Mouse (Mus musculus) brain, embryonic 14.5 days (tissue): Measurements from ENCODE around the gene Tmx2. TPM values are rescaled to one million over a fixed set of nuclear protein-coding genes. Genes with fewer than 3 reads are reported as not detected.
"Not testable (repeated sequence)": the region's sequence is repeated elsewhere in the genome, so short reads cannot be mapped to it uniquely, and the experiment has no call there.

Experiments
- DNase-seq: peaks from one replicate; pipeline ENCODE4 v3.0.0-alpha.2; 2011; ENCODE audit warnings: low read depth
- CTCF ChIP-seq: fragments of 200-500 bp; IDR thresholded peaks from 2 replicates; pipeline ENCODE4 v1.5.1; 2012; ENCODE audit warnings: inconsistent platforms, mild to moderate bottlenecking, moderate library complexity, borderline replicate concordance; ENCODE audit not compliant: insufficient read depth, insufficient read length; ENCODE audit errors: extremely low read depth
- POLR2A ChIP-seq: fragments of 200-500 bp; IDR thresholded peaks from 2 replicates; pipeline ENCODE4 v1.6.1; 2012; ENCODE audit warnings: mild to moderate bottlenecking, inconsistent platforms, borderline replicate concordance; ENCODE audit not compliant: poor library complexity, insufficient read depth, insufficient read length, severe bottlenecking; ENCODE audit errors: extremely low read depth
- polyA plus RNA-seq: library from polyadenylated mRNA; depleted of rRNA; stranded (reverse); fragments of >200 nt; gene quantifications from 2 replicates; pipeline ENCODE4 v1.2.3, GENCODE M21; 2012; rRNA removed

Tmx2 gene
- 129 and 170 TPM in 2 replicates for polyA plus RNA-seq

DNA sequence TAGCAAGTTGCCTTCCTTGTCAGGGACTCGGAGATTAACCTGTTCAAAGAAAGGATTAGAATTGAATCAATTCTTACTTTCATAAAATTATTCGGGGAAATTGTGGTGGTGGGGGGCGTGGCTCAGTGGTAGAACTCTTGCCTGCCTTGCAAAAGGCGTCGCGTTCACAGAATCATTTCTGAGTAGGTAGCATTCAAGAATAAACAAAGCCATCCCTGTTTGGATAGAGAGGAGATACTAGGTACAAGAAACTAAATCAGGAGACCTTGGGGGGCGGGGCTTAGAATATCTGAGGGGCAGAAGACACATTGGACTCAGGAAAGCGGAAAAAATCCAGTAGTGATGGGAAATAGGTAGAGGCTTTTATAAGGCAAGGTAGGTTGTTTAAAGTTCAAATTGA is at the start of gene Tmx2:
Gene Tmx2 (minus strand): TSS at position 125 of the 400 bp plus-strand sequence.
- TF ChIP-seq POLR2A, result no peak
- TF ChIP-seq CTCF, result no peak
- DNase-seq, result no peak

DNA sequence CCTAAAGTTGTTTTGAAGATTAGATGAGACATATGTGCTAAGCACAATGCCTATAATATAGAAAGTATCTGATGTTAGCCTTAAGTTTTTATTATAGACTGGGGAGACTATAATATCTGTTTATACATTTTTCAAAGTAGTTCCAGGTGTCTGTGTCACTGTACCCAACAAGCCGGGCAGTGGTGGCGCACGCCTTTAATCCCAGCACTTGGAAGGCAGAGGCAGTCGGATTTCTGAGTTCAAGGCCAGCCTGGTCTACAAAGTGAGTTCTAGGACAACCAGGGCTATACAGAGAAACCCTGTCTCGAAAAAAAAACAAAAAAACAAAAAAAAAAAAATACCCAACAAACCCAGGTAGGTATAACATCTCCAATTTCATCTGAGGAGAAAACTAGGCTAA is 49.3 kb upstream of the Tmx2 start:
- DNase-seq, result not testable (repeated sequence)

DNA sequence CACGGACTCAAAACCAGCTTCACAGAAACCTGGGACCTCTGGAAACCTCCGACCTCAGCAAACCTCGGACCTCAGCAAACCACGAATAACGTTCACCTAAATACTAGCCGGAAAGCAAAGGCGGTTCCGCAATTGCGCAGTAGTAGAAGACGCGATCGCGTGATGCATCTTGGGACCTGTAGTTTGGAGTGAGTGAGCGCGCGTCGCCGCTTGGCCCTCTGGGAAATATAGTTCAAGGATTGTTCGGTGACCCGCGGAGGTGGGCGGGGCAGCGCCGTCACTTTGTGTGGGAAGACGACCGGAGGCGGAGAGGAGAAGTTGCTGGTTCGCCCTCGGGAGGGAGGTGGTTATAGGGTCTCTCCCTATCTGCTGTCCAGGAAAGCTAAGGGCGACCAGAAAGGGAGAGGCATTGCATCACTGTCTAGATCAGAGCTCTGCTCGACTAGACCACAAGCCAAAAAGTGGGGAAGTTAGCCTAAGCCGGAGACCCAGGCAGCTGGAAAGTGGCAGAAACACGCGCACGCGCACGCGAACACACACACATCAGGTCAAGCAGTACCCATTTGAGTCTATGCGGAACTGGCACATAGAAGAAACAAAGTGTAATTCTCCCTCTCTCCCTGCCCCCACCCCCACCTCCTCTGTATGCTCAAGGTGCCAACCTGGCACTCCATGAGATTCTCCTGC is 48.4 kb upstream of the Tmx2 start, which contains the start of gene Clp1:
Gene Clp1 (minus strand): TSS at position 179 of the 687 bp plus-strand sequence.
- peak; percentile 99 for DNase-seq
- TF ChIP-seq POLR2A (peak; percentile 42; the same call in 1 of the 2 replicates), CTCF (no peak)

DNA sequence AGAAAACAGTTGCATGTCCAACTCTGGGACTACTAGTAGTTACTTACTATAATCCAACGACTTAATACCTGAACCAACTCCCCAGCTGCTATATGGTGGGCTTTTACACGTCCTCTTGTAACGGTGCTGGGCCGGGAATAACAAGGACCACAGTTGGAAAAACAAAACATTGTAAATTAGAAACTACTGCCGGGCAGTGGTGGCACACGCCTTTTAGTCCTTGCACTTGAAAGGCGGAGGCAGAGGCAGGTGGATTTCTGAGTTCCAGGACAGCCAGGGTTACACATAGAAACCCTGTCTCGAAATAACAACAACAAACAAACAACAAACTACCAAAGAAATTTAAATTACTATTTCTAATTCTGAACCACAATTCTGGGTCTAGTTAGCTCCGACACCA is 47.8 kb upstream of the Tmx2 start:
- TF ChIP-seq CTCF (no peak), POLR2A (no peak)
- no peak for DNase-seq

DNA sequence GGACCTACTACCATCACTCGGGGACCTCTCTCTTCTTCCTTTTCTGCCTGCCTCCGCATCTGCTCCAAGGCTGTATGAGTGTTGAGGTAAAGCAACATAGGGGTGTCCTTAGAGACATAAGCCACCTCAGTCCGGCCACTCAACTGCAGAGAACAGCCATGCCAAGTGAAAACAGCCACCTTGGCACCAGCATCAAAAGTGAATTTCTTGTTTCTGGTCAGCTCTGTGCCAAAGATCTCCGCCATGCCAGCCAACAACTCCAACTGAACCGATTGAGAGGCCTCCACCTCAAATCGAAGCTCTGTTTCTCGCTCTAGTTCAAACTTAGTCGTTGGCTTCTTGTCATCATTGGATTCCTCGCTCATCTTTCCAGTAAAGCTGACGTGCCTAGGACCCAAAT is 46.8 kb upstream of the Tmx2 start:
- TF ChIP-seq POLR2A, result no peak
- no peak for DNase-seq

DNA sequence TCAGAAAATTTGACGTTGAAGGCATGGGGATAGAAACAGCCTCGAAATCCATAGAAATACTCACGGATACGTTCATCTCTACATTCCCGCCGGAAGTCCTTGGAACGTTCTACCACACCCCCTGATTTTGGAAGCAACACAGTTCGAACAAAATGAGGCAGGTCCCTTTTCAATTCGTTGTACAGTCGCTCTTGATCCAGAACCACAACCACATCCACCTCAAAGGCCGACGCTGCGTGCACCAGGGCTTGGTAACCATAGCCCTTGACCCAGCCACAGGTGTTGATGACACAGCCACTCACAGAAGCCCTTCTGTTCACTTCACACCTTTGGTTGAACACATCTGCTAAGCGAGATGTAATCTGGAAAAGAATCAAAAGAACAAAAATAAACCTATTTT is 44.9 kb upstream of the Tmx2 start:
- DNase-seq, result no peak
- TF ChIP-seq CTCF, result no peak
- no peak for TF ChIP-seq POLR2A

DNA sequence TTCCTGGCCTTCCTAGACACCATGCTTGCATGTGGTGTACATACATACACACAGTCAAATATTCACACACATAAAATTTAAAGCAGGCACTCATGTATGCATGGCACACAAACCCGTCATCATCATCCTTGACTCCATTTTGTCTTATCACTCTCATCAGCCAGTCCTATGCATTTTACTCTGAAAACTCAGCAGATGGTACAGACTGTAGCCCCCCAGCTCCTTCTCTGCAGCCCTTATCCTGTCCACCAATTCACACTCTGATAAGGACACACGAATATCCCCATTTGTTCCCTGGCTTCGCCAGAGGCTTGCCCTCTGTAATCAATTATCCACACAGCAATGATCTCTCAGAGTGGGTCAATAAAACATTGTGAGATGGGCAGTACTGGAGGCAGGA is 42.2 kb upstream of the Tmx2 start:
- TF ChIP-seq POLR2A (no peak), CTCF (no peak)
- no peak for DNase-seq

DNA sequence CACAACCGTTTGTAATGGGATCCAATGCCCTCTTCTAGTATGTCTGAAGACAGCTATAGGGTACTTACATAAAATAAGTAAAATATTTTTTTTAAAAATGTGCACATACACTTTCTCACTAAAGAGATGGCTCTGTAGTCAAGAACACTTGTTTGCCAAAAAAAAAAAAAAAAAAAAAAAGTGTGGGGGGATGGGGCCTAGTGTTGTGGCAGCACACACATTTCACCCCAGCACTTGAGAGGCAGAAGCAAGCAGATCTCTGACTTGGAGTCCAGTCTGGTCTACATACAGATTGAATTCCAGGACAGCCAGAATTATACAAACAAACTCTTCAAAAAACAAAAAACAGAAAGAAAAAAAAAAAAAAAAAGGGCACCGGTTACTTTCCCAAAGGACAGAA is 41.8 kb upstream of the Tmx2 start:
- no peak for DNase-seq

DNA sequence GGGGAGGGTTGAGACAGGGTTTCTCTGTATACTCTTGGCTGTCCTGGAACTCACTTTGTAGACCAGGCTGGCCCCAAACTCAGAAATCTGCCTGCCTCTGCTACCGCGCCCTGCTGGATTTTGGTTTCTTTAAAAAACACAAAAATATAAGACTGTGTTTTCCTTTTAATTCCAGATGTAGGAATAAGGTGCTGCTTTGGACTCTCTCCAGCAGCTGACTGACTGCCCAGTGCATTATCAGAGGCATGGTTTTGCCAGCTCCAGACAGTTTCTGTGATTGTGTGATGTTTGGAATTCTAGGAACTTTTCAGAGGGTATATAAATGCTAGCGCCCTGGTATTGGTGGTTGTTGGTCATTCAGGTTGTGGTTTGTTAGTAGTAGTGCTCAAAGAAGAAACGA is 38.4 kb upstream of the Tmx2 start:
- TF ChIP-seq POLR2A, result no peak
- no peak for TF ChIP-seq CTCF
- no peak for DNase-seq

More for the DNA sequence above, 41.8 kb upstream of the Tmx2 start:
- TF ChIP-seq POLR2A (no peak), CTCF (no peak)

DNA sequence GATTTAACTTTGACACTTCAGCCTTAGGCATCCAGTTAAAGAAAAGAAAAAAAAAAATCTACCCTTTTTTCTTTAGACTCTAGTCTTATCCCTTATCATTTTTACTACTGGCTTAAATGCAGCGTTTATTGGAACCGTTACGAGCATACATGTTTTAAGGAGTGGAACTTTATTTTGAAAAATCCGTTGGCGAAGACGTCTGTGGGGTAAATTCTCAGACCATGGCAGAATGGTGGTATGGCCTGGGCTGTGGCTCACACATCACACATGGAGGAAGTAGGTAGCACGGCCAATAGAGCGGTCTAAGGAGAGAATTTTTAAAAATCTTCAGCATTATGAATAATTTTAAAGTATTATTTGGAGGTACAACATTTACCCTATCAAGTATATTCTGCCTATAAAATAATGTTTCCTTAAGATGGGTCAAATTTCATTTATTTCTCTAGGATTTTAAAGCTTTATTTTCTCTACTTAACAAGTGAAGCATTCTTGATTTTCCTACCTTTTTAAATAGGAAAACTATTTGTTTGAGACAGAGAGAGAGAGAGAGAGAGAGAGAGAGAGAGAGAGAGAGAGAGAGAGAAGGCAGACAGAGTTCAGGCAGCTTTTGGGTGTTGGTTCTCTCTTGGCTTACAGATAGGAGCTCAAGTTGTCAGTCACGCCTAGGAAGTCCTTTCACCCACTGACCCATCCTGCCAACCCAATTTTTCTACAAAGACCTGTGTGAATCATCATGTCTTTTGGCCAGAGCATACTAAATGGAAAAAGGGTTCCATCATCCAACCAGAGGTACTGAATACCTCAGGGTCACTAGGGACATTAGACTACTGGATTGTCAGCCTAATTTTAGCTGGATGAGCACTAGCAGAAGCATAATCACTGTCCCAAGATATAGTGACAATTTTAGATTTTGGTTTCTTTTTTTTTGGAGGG is 37.7 kb upstream of the Tmx2 start:
- DNase-seq, result no peak
- TF ChIP-seq POLR2A, result no peak
- TF ChIP-seq CTCF, result no peak

DNA sequence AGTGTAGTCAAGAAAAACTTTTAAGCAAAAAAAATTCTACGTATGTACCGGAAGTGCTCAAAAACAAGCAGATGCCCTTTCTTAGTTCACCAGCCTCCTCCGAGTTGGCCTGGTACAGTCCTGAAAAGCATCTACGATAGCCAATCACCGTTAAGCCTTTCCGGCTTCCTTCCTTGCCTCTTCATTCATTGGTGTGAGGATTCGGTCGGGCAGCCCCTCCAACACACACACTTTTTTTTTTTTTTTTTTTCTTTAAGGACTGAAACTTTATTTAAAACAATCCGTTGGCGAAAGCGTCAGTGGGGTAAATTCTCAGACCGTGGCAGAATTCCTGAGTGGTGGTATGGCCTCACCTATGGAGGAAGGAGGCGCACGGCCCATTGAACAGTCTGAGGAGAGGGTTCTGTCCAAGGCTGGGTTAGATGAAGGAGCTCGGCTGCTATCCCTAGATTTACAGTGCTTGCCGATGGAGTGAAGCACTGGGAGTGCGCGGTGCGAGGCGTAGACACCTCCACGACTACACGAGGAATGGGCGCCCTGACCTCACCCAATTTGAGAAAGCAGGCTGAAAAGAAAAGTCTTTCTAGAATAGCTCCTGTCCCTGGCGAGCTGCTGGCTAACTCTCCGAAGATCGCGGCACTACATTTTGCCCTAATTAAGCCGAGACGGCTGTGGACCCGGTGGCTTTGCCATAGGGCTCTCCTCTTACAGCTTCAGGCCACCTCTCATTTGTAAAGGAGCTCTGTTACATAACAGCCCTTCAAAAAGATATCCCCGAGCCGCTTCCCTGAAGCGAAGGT is 36.8 kb upstream of the Tmx2 start:
- TF ChIP-seq CTCF (no peak), POLR2A (no peak)
- DNase-seq, result peak; percentile 99
